Mouse (Mus musculus) liver, postnatal 0 days (tissue): ENCODE results near the gene Klk8.

ENCODE experiments used
- CTCF ChIP-seq: sonication (generic); IDR thresholded peaks from 2 replicates; pipeline ENCODE4 v1.5.1; 2016; ENCODE audit warnings: antibody characterized with exemption, low read depth
- EP300 ChIP-seq: IDR thresholded peaks from 2 replicates; pipeline ENCODE4 v1.6.1; 2016; ENCODE audit warnings: antibody characterized with exemption, low read depth, mild to moderate bottlenecking

DNA sequence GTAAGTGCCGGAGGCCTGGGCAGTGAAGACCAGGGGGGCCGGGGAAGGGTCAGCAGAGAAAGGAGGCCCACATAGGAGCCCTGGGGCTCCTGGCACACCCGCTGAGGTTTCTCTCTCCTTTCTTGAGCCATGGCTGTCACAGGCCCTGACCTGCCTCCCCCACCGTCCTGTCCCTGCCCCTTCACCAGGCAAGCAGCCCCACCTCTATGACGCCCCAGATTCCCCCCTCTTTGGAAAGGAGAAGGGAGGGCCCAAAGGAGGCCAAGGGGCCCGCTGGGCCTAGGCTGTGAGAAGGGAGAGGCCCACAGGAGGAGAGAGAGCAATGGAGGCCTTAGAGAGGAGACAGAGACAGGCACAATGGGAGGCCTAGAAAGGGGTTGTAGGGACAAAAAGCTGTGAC, 22.6 kb upstream of the Klk8 start:
- TF ChIP-seq CTCF (no peak), EP300 (no peak)
